Mouse (Mus musculus): ENCODE data around the gene Ttc3.

GRCm38 (mm10) chr16:94420498-94420897, 50.1 kb downstream of the Ttc3 start:
- peak; percentile 59 for TF ChIP-seq CTCF (IDR thresholded peaks at IDR 0.05; ENCODE audit: low read depth)
- no peak for TF ChIP-seq EP300 (optimal IDR thresholded peaks at IDR 0.05)
